Mouse (Mus musculus) A20 (cell line): Measurements from ENCODE around the gene Olfr1121.
"Not testable (repeated sequence)": the region's sequence is repeated elsewhere in the genome, so short reads cannot be mapped to it uniquely, and the experiment has no call there.

Experiments used
- DNase-seq: peaks from one replicate; pipeline ENCODE4 v3.0.0-alpha.2; 2011; ENCODE audit warnings: low read depth, low spot score

The Olfr1121 gene

DNA sequence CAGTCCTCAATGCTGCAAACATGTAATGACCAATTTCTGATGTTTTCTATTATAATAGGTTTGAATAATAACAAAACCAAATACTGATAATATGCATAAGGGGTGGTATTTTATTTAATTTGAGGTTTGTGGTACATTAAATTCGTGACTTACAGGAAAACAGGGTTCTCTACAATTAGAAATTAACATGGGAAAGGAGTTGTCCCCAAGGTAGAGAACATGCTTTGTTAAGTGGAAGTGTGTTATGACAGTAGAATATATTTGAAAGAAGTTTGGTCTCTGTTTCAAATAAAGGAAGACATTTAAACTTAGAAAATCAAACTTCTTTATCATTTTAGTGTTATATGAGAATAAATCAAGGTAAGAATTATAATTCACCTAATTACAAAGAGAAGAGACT lies at the start of gene Olfr1121:
Gene Olfr1121, plus strand, starts transcription at position 301 of the 400 bp plus-strand sequence.
- no peak for DNase-seq

DNA sequence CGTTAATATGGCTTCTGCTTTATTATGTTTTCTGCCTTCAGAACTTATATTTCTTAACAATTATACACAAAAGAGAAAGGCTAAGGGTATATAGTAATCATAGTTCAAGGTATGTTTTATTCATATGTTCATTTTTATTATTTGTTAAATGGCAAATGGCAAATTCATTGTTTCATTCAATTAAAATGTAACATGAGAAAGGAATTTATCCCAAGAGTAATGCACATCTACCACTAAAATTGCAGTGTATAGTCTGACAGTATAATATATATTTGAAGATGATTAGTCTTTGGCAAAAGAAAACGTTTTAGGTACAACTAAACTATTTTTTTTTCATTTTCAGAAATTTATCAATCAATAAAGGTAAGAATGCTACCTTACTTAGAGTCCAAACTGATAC lies 15.2 kb upstream of the Olfr1121 start, which contains the start of gene Olfr1120:
Gene Olfr1120, plus strand, starts transcription at position 301 of the 400 bp plus-strand sequence.
- DNase-seq = no peak

DNA sequence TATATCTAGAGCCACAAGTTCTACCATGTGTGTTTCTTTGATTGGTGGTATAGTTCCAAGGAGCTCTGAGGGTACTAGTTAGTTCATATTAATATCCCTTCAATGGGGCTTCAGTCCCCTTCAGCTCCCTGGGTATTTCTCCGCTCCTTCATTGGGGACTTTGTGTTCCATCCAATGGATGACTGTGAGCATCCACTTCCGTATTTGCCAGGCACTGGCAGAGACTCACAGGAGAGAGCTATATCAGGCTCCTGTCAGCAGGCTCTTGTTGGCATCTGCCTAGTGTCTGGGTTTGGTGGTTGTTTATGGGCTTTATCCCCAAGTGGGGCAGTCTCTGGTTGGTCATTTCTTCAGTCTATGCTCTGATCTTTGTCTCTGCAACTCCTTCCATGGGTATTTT lies 9.6 kb upstream of the Olfr1121 start:
- not testable (repeated sequence) for DNase-seq

DNA sequence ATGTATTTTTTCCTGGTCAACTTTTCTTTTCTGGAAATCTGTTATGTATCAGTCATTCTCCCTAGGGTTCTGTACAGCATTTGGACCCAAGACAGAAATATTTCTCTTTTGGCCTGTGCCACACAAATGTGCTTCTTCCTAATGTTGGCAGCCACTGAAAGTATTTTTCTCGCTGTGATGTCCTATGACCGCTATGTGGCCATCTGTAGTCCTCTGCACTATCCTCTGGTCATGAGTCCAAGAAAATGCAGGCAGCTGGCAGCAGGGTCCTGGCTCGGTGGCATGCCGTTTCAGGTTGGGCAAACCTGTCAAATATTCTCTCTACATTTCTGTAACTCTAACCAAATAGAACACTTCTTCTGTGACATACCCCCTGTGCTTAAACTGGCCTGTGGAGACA lies 2.0 kb downstream of the Olfr1121 start:
- no peak for DNase-seq

DNA sequence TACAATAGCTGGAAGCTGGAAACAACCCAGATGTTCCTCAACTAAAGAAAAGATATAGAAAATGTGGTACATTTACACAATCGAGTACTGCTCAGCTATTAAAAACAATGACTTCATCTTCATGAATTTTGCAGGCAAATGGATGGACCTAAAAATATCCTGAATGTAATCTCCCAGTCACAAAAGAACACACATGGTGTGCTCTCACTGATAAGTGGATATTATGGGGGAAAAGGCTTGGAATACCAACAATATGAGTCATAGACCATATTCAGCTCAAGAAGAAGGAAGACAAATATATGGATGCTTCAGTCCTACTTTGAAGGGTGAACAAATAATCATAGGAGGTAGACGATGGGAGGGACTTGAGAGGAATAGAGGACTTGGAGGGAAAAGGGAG lies 14.2 kb downstream of the Olfr1121 start:
- no peak for DNase-seq

DNA sequence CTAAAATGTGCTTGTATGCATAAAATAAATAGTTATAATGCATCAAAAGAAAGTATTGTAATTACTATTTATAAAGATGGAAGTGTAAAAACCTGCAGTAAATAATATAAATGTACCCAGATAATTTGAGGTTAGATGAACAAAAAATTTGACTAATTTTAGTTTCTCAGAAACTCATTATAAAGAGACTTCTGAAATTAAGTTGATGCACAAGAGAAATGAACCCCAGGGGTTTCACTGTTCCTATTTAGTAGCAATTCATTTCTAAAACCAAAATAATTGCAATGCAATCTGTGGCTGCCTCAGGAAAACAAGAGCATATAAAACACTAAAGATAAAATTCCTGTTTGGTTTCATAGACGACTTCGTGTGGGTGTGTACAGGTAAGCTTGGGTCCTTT lies 15.9 kb downstream of the Olfr1121 start, which contains the start of gene Olfr1122:
Gene Olfr1122, plus strand, starts transcription at position 301 of the 400 bp plus-strand sequence.
- DNase-seq = no peak

DNA sequence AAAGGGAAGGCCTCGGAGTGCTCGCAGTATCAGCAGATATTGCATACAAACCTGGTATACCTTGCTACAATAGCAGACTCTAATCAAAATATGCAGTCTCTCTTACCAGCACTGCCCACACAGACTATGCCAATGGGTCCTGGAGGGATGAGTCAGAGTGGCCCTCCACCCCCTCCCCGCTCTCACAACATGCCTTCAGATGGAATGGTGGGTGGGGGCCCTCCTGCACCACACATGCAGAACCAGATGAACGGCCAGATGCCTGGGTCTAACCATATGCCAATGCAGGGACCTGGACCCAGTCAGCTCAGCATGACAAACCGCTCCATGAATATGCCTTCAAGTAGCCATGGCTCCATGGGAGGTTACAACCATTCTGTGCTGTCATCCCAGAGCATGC lies 23.9 kb downstream of the Olfr1121 start:
- DNase-seq = not testable (repeated sequence)

DNA sequence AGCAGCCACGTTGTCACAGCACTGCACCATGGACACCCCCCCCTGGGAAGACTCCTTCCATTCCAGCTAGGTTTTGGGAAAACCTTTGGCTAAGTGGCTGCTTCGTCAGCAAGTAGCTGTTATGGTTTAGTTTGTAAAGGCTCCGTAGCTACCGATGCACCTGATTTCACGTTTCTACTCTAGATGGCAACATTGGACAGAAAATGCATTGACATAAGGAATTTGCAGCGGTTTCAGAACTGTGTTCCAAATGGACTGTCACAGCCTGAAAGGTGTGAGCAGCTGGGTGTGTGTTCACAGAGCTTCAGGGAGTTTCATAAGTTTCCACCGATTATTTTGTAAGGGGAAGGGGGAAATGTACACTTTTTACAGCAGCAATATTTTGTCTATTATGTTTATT lies 25.0 kb downstream of the Olfr1121 start:
- not testable (repeated sequence) for DNase-seq

DNA sequence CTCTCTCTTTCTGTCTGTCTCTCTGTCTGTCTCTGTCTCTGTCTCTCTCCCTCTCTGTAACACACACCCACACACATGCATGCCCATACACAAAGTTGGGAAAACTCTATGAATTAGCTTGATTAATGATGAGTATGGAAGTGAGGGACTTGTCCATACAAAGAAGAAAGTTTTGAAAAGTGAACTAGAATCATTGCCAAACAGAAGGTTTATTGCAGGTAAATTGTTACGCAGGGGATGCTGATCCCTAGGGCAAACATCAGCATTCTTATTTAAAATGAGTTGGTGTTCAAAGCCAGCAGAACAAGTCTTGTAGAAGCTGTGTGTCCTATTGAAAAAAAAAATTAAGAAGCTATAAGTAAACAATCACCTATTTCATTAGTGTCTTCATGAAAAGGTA lies 46.6 kb downstream of the Olfr1121 start, which contains the start of gene Olfr1123:
Gene Olfr1123, plus strand, starts transcription at position 301 of the 400 bp plus-strand sequence.
- no peak for DNase-seq
